Mouse (Mus musculus) macrophage (primary cell): ENCODE data around the gene Nrros. TPM values are rescaled to one million over a fixed set of nuclear protein-coding genes. Genes with fewer than 3 reads are reported as not detected.
A peak's percentile ranks its signal among the peaks of the same experiment; 100 is the strongest.
"Not testable (repeated sequence)": the region's sequence is repeated elsewhere in the genome, so short reads cannot be mapped to it uniquely, and the experiment has no call there.

ENCODE experiments used
- H3K27ac ChIP-seq: fragments of 350-480 bp; formaldehyde crosslinking; 2 replicates; pipeline ENCODE4 v1.9.0; 2021
- H3K36me3 ChIP-seq: fragments of 350-480 bp; formaldehyde crosslinking; 2 replicates; pipeline ENCODE4 v1.9.0; 2021; ENCODE audit errors: inconsistent target
- H3K4me3 ChIP-seq: fragments of 350-480 bp; formaldehyde crosslinking; 2 replicates; pipeline ENCODE4 v1.9.0; 2021; ENCODE audit errors: inconsistent target
- H3K79me2 ChIP-seq: fragments of 350-480 bp; formaldehyde crosslinking; 2 replicates; pipeline ENCODE4 v1.9.0; 2021; ENCODE audit errors: inconsistent target
- WGBS: methylation state at CpG from one replicate; pipeline ENCODE4 v1.1.7; 2026; ENCODE audit warnings: inconsistent platforms; ENCODE audit not compliant: missing documents; 5-methylcytosine and 5-hydroxymethylcytosine counted together
- polyA plus RNA-seq: library from polyadenylated mRNA; stranded (reverse); fragments of 250-400 nt; gene quantifications from 3 replicates; pipeline ENCODE4 v1.2.4, GENCODE M21; 2018; ENCODE audit warnings: inconsistent platforms

Gene Nrros
- polyA plus RNA-seq, 1 experiment from 2014 or later = 133 TPM

GRCm38 (mm10) chr16:32115781-32116180 lies 49.6 kb downstream of the Nrros start:
- H3K4me3 ChIP-seq = no peak overlapping the region
- WGBS = 69% methylated on average over 6 of the region's 6 CpGs
- no peaks in the 10 kb centered on the region for H3K36me3 ChIP-seq
- H3K27ac ChIP-seq = peak overlapping the region; percentile 94
- no peaks in the 10 kb centered on the region for H3K79me2 ChIP-seq

- Histone ChIP-seq H3K4me3 (no peak overlapping the region), H3K79me2 (no peaks in the 10 kb centered on the region), H3K36me3 (no peaks in the 10 kb centered on the region), H3K27ac (peak overlapping the region; percentile 94)
- 21% methylated on average over 15 of the region's 15 CpGs for WGBS
These were observed 50.3 kb downstream of the Nrros start for GRCm38 (mm10) chr16:32114968-32115695.

- Histone ChIP-seq H3K4me3 (no peak overlapping the region), H3K79me2 (no peaks in the 10 kb centered on the region), H3K27ac (peak overlapping the region; percentile 94), H3K36me3 (no peaks in the 10 kb centered on the region)
- 83% methylated on average over 8 of the region's 10 CpGs for WGBS
These were observed 51.0 kb downstream of the Nrros start for GRCm38 (mm10) chr16:32114406-32114805.

GRCm38 (mm10) chr16:32113541-32114218 lies 51.7 kb downstream of the Nrros start:
- Histone ChIP-seq H3K36me3 (no peaks in the 10 kb centered on the region), H3K79me2 (no peaks in the 10 kb centered on the region), H3K4me3 (peak overlapping the region; percentile 5; the same call in 1 of the 2 replicates), H3K27ac (peak overlapping the region; percentile 94)
- WGBS = under 1% methylated on average over 23 of the region's 23 CpGs

- WGBS = 80% methylated on average over 15 of the region's 15 CpGs
- Histone ChIP-seq H3K27ac (0 out of 2 replicates have a peak overlapping the region, but pooled peaks have one; percentile 10), H3K4me3 (no peak overlapping the region), H3K79me2 (no peaks in the 10 kb centered on the region), H3K36me3 (no peaks in the 10 kb centered on the region)
These were observed 54.3 kb downstream of the Nrros start for GRCm38 (mm10) chr16:32110951-32111699.

- Histone ChIP-seq H3K36me3 (no peaks in the 10 kb centered on the region), H3K27ac (no peak overlapping the region), H3K4me3 (no peak overlapping the region), H3K79me2 (no peaks in the 10 kb centered on the region)
- 16% methylated on average over 2 of the region's 2 CpGs for WGBS
These were observed 56.8 kb downstream of the Nrros start for GRCm38 (mm10) chr16:32108578-32108977.

- Histone ChIP-seq H3K36me3 (no peaks in the 10 kb centered on the region), H3K4me3 (no peak overlapping the region), H3K79me2 (no peaks in the 10 kb centered on the region), H3K27ac (no peak overlapping the region)
- WGBS = 28% methylated on average over 7 of the region's 7 CpGs
These were observed 57.2 kb downstream of the Nrros start for GRCm38 (mm10) chr16:32108170-32108569.

GRCm38 (mm10) chr16:32107342-32108045 lies 57.9 kb downstream of the Nrros start:
- no peaks in the 10 kb centered on the region for H3K79me2 ChIP-seq
- no peak overlapping the region for H3K27ac ChIP-seq
- no peaks in the 10 kb centered on the region for H3K36me3 ChIP-seq
- whole genome bisulfite sequencing = 44% methylated on average over 12 of the region's 12 CpGs
- H3K4me3 ChIP-seq = no peak overlapping the region

GRCm38 (mm10) chr16:32105698-32106097 lies 59.7 kb downstream of the Nrros start:
- Histone ChIP-seq H3K36me3 (no peaks in the 10 kb centered on the region), H3K79me2 (no peaks in the 10 kb centered on the region), H3K27ac (no peak overlapping the region), H3K4me3 (no peak overlapping the region)
- WGBS = 80% methylated on average over 1 of the region's 1 CpGs

GRCm38 (mm10) chr16:32102295-32102694 lies 63.1 kb downstream of the Nrros start:
- Histone ChIP-seq H3K27ac (no peak overlapping the region), H3K4me3 (no peak overlapping the region), H3K36me3 (no peaks in the 10 kb centered on the region), H3K79me2 (peaks cover 8% of the 10 kb centered on the region; the same call in 1 of the 2 replicates)
- WGBS = 78% methylated on average over 13 of the region's 13 CpGs

- Histone ChIP-seq H3K4me3 (peak within 1 kb of the TSS; percentile 60), H3K36me3 (0 out of 2 replicates have a peak, but pooled peaks cover 4% of the 10 kb centered on the region), H3K27ac (peak within 1 kb of the TSS; percentile 10; the same call in 1 of the 2 replicates), H3K79me2 (peaks cover 13% of the 10 kb centered on the region; the same call in 1 of the 2 replicates)
- WGBS = under 1% methylated on average over 30 of the region's 34 CpGs
These were observed 65.7 kb downstream of the Nrros start, which contains the start of the genes Pigx and Cep19 for GRCm38 (mm10) chr16:32099638-32100150. Gene Pigx, minus strand, starts transcription at chr16:32099740. Gene Cep19, plus strand, starts transcription at chr16:32099800.

GRCm38 (mm10) chr16:32098897-32099637 lies 66.3 kb downstream of the Nrros start:
- Histone ChIP-seq H3K79me2 (peaks cover 13% of the 10 kb centered on the region; the same call in 1 of the 2 replicates), H3K27ac (no peak overlapping the region), H3K36me3 (0 out of 2 replicates have a peak, but pooled peaks cover 4% of the 10 kb centered on the region), H3K4me3 (peak overlapping the region; percentile 60)
- WGBS = under 1% methylated on average over 38 of the region's 39 CpGs

GRCm38 (mm10) chr16:32097757-32098156 lies 67.6 kb downstream of the Nrros start:
- 89% methylated on average over 2 of the region's 2 CpGs for WGBS
- H3K4me3 ChIP-seq, H3K36me3 ChIP-seq, H3K27ac ChIP-seq: not testable (repeated sequence)
- H3K79me2 ChIP-seq = peaks cover 13% of the 10 kb centered on the region; the same call in 1 of the 2 replicates
